Mouse (Mus musculus) left cerebral cortex, postnatal 10 days (tissue): ENCODE data around the gene Hdac4. TPM values are rescaled to one million over a fixed set of nuclear protein-coding genes. Genes with fewer than 3 reads are reported as not detected.

Source experiments
- DNase-seq, 2 experiments: peaks; one replicate each; pipeline ENCODE4 v3.0.0; 2021 to 2022; ENCODE audit warnings: low spot score in 2 of 2, mixed read lengths in 1 of 2; ENCODE audit errors: extremely low spot score in 1 of 2
- intact Hi-C: fragments of 180-260 bp; cut with DNase I; formaldehyde crosslinking; loops from one replicate; pipeline ENCODE4 v1.15.1; 2025
- total RNA-seq, 2 experiments: library from RNA; stranded (reverse); gene quantifications; 2 replicates each; pipeline ENCODE4 v1.2.3; 2021

Hdac4 gene
- total RNA-seq, 2 experiments from 2014 or later: 98.1 to 98.7 TPM

DNA sequence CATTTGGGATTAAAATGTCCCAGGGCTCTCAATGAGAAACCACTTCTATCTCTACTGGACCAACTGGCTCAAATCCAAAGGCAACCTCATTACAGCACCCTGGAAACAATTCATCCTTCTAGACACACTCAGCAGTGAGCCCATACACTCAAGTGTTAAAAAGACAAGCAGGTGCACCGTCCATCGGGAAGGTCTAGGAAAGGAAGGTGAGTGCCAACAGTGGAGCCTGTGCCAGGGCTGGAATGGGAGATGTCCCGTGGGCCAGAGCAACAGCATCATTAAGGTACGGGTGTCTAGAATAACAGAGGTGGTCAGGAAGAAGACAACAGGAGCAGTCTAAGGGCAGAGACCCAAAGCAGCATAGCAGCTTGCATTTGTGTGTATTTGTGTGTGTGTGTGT is 173.5 kb downstream of the Hdac4 start:
- intact Hi-C loops: no loop called here
- no peak for DNase-seq

DNA sequence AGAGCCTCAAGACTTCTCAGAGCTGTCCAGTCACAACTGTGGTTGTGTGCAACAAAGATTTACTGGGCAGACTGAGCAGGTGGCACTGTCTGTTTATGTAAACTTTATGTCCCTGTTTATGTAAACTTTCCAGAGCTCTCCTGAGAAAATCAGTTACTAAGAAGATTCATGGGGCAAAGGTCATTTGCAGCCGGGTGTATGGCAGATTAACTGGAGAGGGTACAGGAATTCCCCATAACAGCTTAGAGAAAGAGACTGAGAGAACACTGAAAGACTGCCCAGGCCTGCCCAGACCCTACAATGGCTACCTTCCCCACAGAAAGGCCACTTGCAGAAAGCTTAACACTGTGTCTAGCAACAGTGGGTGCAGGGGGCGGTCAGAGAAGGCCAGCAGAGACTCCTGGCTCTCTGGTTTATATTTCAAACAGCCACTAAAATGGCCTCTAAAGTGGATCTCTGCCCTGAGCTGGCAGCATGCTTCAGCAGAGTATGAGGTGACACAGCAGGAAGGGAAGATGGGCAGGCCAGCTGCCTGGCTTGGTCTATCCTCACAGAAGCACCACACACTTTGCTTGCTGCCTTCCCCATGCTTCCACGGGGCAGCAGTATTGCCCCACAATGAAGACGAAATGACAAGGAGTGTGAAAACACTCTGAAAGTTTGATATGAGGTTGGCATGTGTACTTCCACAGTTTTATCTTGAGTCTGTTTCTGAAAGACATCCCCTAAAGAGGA is 179.4 kb downstream of the Hdac4 start:
- intact Hi-C loops: loop anchor here (10.0 kb wide), 1 partner anchor 159 kb away; no protein-coding TSS in a partner anchor
- DNase-seq: no peak

DNA sequence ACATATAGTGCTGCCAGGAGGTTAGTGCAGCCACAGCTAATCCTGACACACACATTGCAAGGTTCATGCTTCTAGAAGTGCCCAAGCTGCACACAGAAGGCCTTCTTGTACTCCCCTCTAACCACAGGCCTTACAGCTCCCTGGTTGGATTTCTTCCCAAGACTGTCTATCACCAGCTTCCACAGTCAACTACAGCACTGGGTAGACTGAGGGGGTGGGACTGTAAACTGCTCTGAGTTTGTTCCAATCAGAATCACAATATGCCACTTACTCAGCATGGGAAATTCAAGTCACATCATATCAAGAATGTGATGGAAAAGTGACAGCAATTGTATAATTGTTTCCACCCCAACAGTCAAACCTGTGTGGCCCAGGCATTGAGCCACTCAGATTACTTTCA is 180.2 kb downstream of the Hdac4 start:
- DNase-seq: no peak
- intact Hi-C loops: loop anchor here (10.0 kb wide), 1 partner anchor 160 kb away; no protein-coding TSS in a partner anchor

DNA sequence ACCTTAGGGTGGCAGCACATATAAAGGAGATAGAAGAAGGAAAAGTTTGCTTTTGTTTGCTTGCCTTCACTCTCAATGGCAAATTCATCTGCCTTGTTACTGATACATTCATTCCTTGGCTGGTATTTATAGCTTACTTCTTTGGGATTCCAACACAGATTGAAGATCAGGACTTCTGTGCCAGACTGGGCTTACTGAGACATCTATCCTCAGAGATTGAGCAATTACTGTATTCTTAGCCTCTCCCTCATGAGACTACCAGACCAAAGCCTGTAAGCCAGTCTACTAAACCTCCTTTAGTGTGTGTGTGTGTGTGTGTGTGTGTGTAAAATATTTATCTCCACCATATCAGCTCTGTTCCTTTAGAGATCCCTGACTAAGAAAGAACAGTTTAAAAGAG is 181.0 kb downstream of the Hdac4 start:
- intact Hi-C loops: loop anchor here (10.0 kb wide), 1 partner anchor 160 kb away; no protein-coding TSS in a partner anchor
- no peak for DNase-seq

DNA sequence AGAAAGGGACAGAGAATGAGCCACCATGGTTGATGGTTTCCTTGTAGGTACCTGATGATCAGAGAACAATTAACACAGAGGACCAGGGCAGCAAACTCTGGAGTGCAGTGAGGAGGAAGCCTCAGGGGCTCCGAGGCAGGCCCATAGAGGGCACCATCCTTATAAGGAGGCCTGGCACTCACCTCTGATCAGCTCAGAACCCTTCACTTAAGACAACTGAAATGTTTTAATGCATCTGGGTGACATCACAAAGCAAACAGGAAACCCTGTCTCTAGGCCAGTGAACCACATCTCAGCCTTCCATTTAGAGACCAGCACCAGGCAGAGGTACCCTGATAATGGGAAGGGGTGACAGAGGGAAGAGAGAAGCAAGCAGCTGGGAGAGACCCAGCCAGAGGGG is 188.8 kb downstream of the Hdac4 start:
- intact Hi-C loops: no loop called here
- no peak for DNase-seq

DNA sequence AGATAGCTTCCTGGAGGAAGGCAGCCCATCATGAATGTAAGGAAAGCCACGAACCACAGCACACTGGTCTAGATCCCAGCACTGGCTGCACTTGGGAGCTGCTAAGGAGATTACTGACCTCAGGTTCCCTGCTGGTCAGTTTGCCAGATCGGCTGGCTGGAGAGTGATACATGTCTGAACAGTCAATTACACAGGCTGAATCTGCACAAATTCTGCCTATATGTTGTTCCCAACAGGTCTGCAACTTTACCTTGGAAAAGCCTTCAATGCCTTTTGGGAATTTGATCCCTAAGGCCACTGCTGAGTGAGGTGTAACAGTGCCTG is 189.9 kb downstream of the Hdac4 start:
- no peak for DNase-seq
- intact Hi-C loops: no loop called here

DNA sequence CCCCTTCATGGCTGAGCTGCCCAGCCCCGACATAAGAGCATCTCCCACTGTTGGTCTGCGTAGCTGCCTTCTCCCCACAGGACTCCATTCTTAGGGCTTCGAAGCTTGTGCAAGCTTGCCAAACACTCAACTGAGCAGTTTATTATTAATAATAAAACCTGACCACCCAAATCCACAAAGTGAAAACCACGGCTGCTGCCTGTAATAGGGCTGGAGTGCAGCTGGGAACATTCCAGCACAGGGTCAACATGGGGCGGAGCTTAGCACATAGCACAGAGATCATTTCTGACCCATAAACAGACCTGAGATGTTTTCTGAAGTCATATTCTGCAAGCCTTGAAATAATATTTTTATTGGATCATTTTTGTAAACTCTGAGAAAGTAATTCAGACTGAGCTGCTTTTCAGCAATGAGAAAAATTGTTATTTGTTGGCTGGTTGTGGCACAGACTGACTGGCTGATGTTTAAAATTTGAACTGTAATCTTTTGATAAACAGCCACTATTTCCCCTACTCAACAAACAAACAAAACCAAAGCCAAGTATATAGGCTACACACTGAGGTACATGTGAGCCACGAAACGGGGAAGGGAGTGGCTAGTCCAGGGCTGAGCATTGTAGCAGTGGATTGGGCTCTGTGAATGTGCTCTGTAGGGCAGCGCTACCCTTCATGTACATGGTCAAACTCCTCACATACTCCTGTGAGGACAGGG is 190.4 kb downstream of the Hdac4 start:
- intact Hi-C loops: no loop called here
- peak in 1 of 2 experiments; percentile 46 for DNase-seq

DNA sequence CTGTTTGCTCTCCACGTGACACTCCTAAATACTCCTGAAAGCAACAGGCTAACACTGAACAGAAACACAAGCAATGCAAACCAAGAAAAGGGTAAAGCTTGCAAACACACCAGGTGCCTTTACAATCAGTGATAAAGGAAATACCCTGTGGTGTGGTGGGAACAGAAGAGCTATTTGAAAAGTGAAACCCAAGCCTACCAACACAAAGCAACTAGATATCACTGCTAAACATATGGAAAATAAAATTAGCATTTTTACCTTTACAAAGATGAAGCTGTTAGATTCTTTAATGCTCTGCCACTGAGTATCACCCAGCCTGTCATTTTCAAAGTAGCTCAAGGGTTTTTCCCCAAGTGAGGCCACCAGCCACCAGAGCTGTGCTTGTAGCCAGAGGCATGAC is 191.4 kb downstream of the Hdac4 start:
- intact Hi-C loops: no loop called here
- no peak for DNase-seq

DNA sequence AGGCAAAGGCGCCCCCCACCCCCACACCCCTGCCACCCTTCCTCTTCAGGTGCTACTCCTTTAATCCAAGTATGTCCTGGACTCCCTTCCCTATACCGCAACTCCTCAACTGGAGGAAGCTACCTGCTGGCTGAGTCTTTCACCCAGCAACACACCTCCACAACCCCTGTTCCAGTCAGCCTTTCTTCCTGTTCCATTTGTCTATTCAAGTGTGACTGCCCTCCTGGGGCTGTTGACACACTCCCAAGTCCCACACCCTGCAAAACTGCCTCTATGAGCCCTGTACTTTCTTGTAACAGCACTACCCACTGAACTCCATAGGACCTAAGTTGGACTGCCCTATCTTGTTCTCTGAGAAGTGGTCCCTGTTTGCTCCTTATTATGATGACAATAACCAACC is 195.3 kb downstream of the Hdac4 start:
- no peak for DNase-seq
- intact Hi-C loops: no loop called here

DNA sequence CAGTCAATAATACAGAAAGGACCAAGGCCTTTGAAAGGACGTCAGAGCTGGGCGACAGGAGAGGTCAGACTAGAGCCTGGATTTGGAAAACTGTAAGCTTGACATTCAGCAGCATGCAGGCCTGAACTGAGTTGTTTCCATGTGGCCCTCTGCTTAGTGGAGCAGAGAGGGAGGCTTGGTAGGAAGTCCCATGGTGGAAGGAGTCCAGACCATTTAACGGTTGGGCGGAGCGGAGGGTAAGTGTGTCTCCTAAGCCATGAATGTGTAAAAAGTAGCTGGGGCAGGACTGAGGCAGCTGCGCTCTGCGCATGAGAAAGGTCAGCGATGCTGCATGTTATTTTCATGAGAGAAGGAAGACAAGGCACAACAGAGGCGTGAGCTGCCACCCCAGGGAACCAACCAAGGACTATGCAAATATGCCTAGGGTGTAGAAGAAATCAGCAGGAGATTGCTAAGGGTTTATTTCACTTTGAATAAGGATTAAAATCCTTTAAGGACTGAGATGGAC is 201.8 kb downstream of the Hdac4 start:
- intact Hi-C loops: no loop called here
- DNase-seq: no peak

DNA sequence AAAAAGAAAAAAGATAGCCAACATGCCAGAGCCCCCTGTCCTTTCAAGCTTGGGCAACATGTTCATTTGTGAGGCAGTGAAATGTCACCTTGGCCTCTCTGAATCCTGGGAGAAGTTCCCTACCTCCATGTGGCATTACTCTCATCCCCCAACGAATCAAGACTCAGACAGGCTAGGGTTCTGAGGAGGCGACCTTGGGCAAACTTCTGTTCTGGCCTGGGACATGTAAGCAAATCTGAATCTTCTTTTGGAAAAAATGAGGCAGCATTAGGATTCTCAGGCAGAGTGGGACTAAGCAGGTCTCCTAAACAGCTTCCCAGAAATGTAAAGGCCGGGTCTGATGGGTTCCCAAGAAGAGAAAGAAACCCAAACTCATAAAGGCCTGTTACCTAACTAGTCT is 202.8 kb downstream of the Hdac4 start:
- intact Hi-C loops: no loop called here
- DNase-seq: no peak

DNA sequence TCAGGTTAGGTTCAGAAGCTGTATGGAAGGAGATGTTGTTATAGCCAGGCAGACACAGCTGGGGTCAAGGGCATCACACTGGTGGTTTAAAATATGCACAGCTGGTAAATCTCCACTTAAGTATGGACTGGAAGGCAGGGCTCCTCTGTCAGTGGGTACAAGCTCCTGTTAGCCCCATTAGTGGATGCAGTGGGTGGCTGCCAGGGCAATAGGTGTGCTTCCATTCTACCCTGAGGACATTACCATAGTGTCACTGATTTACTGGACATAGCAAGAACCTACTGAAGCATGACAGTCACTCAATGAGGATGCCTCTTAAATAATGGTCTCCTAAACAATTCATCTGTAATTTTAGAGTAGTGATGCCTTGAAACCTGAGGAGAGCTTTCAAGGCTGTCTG is 203.9 kb downstream of the Hdac4 start:
- intact Hi-C loops: no loop called here
- no peak for DNase-seq

DNA sequence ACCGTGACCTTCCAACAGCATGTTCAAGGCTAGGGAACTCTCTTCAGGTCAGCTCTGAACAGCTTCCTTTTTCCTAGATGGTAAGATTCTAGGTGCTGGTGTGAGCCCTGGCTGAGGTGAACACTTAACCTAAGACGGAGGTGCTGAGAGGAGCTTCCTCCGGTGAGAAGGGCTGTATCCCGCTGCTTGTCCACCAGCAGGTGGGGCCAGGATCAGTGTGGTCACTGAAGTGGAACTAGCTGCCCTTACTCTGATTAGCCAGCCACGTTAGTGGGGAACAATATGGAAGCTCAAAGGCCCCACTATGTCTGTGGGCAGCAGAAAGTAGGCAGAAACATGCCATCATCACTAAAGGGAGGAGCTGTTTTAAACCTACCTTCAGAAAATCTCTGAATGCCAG is 204.6 kb downstream of the Hdac4 start:
- intact Hi-C loops: no loop called here
- no peak for DNase-seq

DNA sequence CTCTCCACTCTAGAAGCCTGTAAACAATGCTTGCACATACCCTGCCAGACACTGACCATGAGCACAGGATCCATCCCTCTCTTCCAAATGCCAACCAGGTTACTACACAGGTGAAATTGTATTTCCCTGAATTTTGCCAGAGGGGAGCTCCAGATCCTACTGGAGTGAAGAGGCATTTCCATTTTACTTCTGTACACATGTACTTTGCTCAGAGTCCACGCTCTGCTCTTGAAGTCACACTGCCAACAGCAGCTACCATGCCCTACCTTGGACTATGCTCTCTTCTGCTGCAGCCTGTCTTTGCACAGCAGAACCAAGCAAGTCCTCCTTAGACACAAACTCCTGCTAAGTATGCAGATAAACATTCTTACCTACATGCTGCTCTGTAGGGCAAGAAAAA is 206.6 kb downstream of the Hdac4 start:
- intact Hi-C loops: no loop called here
- DNase-seq: no peak

DNA sequence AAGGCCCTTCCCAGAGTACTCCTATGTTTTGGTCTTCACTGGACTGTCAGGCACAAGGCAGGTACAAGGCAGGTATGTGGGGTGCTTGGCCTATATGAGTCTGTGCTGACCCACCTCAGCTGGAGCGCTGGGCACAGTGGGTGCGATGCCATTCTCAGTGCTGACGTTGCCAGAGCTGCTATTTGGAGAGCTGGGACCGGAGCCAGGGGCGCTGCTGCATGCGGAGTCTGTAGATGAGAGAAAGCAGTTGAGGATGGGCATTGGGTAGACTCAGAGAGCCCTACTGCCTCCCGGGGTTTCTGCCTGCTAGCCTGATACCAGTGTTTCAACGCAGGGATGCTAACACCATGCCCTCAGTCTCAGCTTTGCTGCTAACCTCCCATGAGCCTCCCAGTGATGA is 208.1 kb downstream of the Hdac4 start:
- intact Hi-C loops: no loop called here
- DNase-seq: peak; percentile 19 to 56

DNA sequence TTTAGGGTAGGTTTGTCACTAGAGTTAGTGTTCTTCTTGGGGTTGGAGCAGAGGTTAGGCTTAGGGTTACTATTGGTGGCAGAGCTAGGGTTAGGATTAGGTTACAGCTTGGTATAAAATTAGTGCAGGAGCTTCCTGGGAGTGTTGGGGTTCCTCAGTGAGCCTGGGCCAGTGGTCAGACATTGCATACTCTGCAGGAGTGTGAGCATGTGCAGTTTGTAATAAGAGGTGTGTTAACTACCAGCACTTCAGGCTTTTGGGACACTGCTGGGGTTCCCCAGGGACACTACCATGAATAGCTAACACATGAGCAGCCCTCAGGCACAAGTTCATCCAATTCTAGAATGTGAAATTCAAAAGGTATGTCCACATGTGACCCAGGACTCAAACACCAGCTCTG is 209.7 kb downstream of the Hdac4 start:
- DNase-seq: no peak
- intact Hi-C loops: no loop called here

DNA sequence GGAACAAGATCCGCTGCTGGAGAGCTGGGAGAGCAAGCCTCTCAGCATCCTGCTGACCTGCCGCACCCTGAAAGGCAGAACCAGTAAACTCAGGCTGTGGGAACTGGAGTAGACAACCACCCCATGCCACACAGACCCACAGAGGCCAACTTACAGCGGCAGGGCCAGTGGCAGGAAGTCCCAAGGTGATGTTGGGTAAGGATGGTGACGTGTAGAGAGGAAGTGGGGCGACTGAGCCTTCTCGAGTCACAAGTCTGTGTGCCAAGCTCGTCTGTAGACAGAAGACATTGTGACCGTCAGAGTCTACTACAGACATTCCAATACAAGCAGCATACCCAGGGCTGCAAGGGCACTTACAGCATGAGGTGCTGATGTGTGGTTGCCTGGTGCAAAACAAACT is 211.0 kb downstream of the Hdac4 start:
- DNase-seq: no peak
- intact Hi-C loops: no loop called here

DNA sequence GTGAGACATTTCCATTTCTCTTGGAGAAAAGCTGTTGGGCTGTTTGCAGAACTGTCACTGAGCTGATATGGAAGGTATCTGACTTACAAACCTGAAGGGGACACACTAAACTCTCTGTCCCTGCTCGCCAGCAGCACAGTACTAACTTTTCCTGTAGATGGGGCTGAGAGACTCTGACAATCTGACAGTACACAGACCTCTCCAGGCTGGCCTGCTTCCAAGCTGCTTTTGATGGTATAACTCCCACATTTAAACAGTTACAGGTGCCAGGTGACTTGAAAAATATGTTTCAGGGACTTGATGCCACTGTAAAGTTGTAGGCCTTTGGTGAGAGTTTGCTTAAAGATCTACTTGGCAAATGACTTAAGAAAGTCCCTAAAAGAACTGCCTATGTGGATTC is 214.1 kb downstream of the Hdac4 start:
- DNase-seq: no peak

DNA sequence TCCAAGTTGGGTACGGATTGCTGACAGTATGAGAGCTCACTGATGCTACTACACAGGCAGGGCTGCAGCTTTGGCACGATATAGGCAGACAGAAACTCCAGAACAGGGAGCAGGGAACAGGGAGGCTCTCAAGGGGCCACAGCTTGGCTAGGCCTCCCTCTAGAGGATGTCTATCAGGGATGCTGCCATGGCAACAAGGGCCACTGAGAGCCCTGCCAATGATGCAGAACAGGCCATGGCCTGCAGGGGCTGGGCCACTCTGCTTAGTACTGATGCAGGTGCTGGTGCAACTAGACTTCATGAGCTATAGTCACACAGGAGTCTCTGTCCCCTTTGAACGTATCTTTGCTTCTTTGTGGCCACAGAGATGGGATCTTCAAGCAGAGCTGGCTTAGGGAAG is 217.1 kb downstream of the Hdac4 start:
- DNase-seq: peak in 1 of 2 experiments; percentile 40
- intact Hi-C loops: no loop called here

More for the DNA sequence above, 214.1 kb downstream of the Hdac4 start:
- intact Hi-C loops: no loop called here

DNA sequence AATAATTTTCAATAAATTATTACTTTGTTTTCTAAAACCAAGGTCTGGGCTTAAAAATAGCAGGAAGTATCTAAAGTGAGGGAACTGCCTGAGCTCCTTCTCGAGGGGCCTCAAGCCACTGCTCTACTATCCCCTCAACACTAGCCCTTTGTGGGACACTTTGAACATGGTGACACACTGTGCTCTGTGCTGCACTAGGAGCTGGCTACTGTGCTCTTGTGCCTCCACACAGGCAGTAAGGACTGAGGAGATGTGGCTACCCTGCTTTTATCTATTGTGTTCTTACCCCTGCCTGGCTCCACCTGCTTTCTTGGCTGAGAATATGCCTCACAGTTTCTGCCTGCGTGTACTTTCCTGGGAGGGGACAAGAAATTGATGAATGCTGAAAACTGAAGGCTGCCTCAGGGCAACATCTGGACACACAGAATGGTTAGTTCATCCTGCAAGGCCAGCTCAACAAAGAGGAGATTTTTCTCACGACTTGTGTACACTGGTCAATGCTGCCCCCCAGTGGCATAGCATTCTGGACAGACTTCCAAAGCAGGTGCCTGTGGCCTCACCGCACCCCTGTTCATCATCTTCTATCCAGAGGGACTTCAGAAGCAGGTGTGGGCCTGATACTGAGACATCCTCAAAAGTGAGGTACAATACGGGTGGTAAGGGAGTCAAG is 226.7 kb downstream of the Hdac4 start:
- intact Hi-C loops: no loop called here
- peak; percentile 24 to 68 for DNase-seq
